Mouse (Mus musculus) activated CD4-positive, CD25-positive, alpha-beta regulatory T cell (primary cell): Measurements from ENCODE around the gene Vipas39. TPM values are rescaled to one million over a fixed set of nuclear protein-coding genes. Genes with fewer than 3 reads are reported as not detected.

Experiments
- polyA plus RNA-seq, 2 experiments: library from polyadenylated mRNA; unstranded; fragments of 100-300 nt; shearing (Covaris generic); gene quantifications; one replicate each; pipeline ENCODE4 v1.2.1; 2017

Vipas39 gene
- polyA plus RNA-seq, result 10 to 100 TPM; 33.9 to 35.7 TPM

GRCm38 (mm10) chr12:87266108-87266826 lies at the start of gene Vipas39, which contains the start of gene Ahsa1:
Vipas39 (minus strand) TSS chr12:87266256.
Ahsa1 (plus strand) TSS chr12:87266479.

GRCm38 (mm10) chr12:87299657-87300440 lies 33.8 kb upstream of the Vipas39 start, which contains the start of gene Ism2:
Ism2 (minus strand) TSS chr12:87299705.

GRCm38 (mm10) chr12:87238632-87239031 lies 27.4 kb downstream of the Vipas39 start, which contains the start of gene Noxred1:
Noxred1 (minus strand) TSS chr12:87238732.

GRCm38 (mm10) chr12:87199973-87200586 lies 66.0 kb downstream of the Vipas39 start, which contains the start of gene Tmed8:
Tmed8 (minus strand) TSS chr12:87200454.

GRCm38 (mm10) chr12:87199206-87199972 lies 66.7 kb downstream of the Vipas39 start, which contains the start of gene Samd15:
Samd15 (plus strand) TSS chr12:87199723.

Other genes with a start within 250 kb of the Vipas39 start
- gene Tmem63c, start 244.9 kb downstream of the Vipas39 start, polyA plus RNA-seq, result under 1 TPM in 1 of 2 experiments, not detected in 1; 0.37 TPM
- under 1 TPM in 1 of 2 experiments, not detected in 1; 0.19 TPM for gene Ngb, start 163.7 kb downstream of the Vipas39 start, polyA plus RNA-seq
- gene Gstz1, start 119.1 kb downstream of the Vipas39 start, polyA plus RNA-seq, result 1 to 10 TPM; 8.3 to 9.4 TPM
- 1 to 10 TPM; 2.0 to 2.8 TPM for gene Pomt2, start 118.3 kb downstream of the Vipas39 start, polyA plus RNA-seq
- 1 to 10 TPM; 2.6 to 3.8 TPM for gene Samd15, start 66.5 kb downstream of the Vipas39 start, polyA plus RNA-seq
- gene Tmed8, start 65.8 kb downstream of the Vipas39 start, polyA plus RNA-seq, result 1 to 10 TPM; 3.6 to 7.5 TPM
- 1 to 10 TPM in 1 of 2 experiments, under 1 TPM in 1; 0.81 to 1.2 TPM for gene Noxred1, start 27.5 kb downstream of the Vipas39 start, polyA plus RNA-seq
- gene Ahsa1, start 223 bp upstream of the Vipas39 start, polyA plus RNA-seq, result 100 to 1,000 TPM; 159 to 164 TPM
- not detected for gene Ism2, start 33.4 kb upstream of the Vipas39 start, polyA plus RNA-seq
- 100 to 1,000 TPM; 172 to 179 TPM for gene Sptlc2, start 122.1 kb upstream of the Vipas39 start, polyA plus RNA-seq
- 10 to 100 TPM; 80.8 to 85.1 TPM for gene Slirp, start 177.6 kb upstream of the Vipas39 start, polyA plus RNA-seq
- 10 to 100 TPM; 58.9 to 80.6 TPM for gene Alkbh1, start 177.8 kb upstream of the Vipas39 start, polyA plus RNA-seq
- 100 to 1,000 TPM; 186 to 207 TPM for gene Snw1, start 206.0 kb upstream of the Vipas39 start, polyA plus RNA-seq
- gene Gm5788, start 228.5 kb upstream of the Vipas39 start, polyA plus RNA-seq, result under 1 TPM in 1 of 2 experiments, not detected in 1; 0.47 TPM
- gene Gm8300, start 248.1 kb upstream of the Vipas39 start, polyA plus RNA-seq, result not detected